Mouse (Mus musculus) liver, adult 2 months (tissue): ENCODE results near the gene Tmem236. TPM values are rescaled to one million over a fixed set of nuclear protein-coding genes. Genes with fewer than 3 reads are reported as not detected.
A peak's percentile ranks its signal among the peaks of the same experiment; 100 is the strongest.

ENCODE experiments used
- DNase-seq: peaks from one replicate; pipeline ENCODE4 v3.0.0-alpha.2; 2011; ENCODE audit warnings: low read depth, low spot score; ENCODE audit errors: extremely low read depth
- H3K27ac ChIP-seq: fragments of 200-500 bp; replicated peaks from 2 replicates; pipeline ENCODE4 v1.5.1; 2012; ENCODE audit warnings: low read depth, mild to moderate bottlenecking, control low read depth, inconsistent platforms, low read length; ENCODE audit not compliant: insufficient read depth
- H3K27me3 ChIP-seq: fragments of 200-500 bp; 2 replicates; pipeline ENCODE4 v1.6.1; 2012; ENCODE audit warnings: mild to moderate bottlenecking, moderate library complexity, low read length, inconsistent platforms; ENCODE audit not compliant: control insufficient read depth, insufficient read depth
- H3K36me3 ChIP-seq: fragments of 200-500 bp; 2 replicates; pipeline ENCODE4 v1.6.1; 2012; ENCODE audit warnings: low read length, inconsistent platforms; ENCODE audit not compliant: control insufficient read depth, insufficient read depth
- H3K4me1 ChIP-seq: fragments of 200-500 bp; 2 replicates; pipeline ENCODE4 v1.6.1; 2011; ENCODE audit warnings: low read length; ENCODE audit not compliant: control insufficient read depth, insufficient read depth
- H3K4me3 ChIP-seq: fragments of 200-500 bp; 2 replicates; pipeline ENCODE4 v1.5.1; 2011; ENCODE audit warnings: low read depth, mild to moderate bottlenecking, control low read depth, low read length, moderate library complexity; ENCODE audit not compliant: insufficient read depth
- H3K79me2 ChIP-seq: fragments of 200-500 bp; 2 replicates; pipeline ENCODE4 v1.6.1; 2012; ENCODE audit warnings: inconsistent platforms, mild to moderate bottlenecking, low read length, moderate library complexity; ENCODE audit not compliant: control insufficient read depth, insufficient read depth
- H3K9ac ChIP-seq: fragments of 200-500 bp; 2 replicates; pipeline ENCODE4 v1.6.1; 2012; ENCODE audit warnings: low read depth, mild to moderate bottlenecking, control low read depth, inconsistent platforms, low read length
- CTCF ChIP-seq: fragments of 200-500 bp; IDR thresholded peaks from 2 replicates; pipeline ENCODE4 v1.5.1; 2011; ENCODE audit warnings: low read depth, low read length, control low read depth
- POLR2A ChIP-seq: fragments of 200-500 bp; IDR thresholded peaks from 2 replicates; pipeline ENCODE4 v1.6.1; 2011; ENCODE audit warnings: low read length, control low read depth; ENCODE audit not compliant: insufficient read depth; ENCODE audit errors: extremely low read depth
- WGBS: fragments of 180-500 bp; shearing (Covaris S2); methylation state at CpG from one replicate; pipeline ENCODE4 v1.1.7; 2018; 5-methylcytosine and 5-hydroxymethylcytosine counted together
- polyA plus RNA-seq: library from polyadenylated mRNA; depleted of rRNA; stranded (reverse); fragments of >200 nt; gene quantifications from 2 replicates; pipeline ENCODE4 v1.2.3, GENCODE M21; 2012
- total RNA-seq: library from RNA; depleted of rRNA; stranded (reverse); fragments of >200 nt; gene quantifications from 2 replicates; pipeline ENCODE4 v1.2.3, GENCODE M21; 2014

Gene Tmem236
- total and polyA plus RNA-seq, 2 experiments, result not detected

DNA sequence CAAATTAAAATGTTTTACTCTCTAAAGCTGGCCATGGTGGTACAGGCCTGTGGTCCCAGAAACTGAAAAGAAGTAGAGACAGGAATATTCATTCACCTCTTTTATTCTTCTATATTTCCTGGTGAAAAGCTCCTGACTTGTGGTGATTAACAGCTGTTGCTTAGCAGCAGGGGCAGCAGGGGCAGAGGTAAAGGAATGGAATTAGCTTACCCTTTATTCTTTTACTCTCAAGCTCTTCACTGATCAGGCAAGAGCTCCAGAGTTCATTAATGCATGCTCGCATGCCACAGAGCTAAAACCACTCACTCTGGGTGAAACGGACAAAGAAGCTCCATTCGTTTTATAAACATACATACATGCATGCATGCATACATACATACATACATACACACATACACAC, 40.4 kb downstream of the Tmem236 start:
- H3K4me1 ChIP-seq, result peaks cover 2% of the 10 kb centered on the region; the same call in 1 of the 2 replicates
- DNase-seq, result no peak
- no peaks in the 10 kb centered on the region for H3K36me3 ChIP-seq
- H3K4me3 ChIP-seq, result no peak overlapping the region
- no peaks in the 10 kb centered on the region for H3K79me2 ChIP-seq
- 84% methylated on average over 3 of the region's 3 CpGs for WGBS
- no peak overlapping the region for H3K27ac ChIP-seq
- no peak overlapping the region for H3K9ac ChIP-seq
- no peaks in the 10 kb centered on the region for H3K27me3 ChIP-seq
- TF ChIP-seq CTCF (no peak), POLR2A (no peak)

DNA sequence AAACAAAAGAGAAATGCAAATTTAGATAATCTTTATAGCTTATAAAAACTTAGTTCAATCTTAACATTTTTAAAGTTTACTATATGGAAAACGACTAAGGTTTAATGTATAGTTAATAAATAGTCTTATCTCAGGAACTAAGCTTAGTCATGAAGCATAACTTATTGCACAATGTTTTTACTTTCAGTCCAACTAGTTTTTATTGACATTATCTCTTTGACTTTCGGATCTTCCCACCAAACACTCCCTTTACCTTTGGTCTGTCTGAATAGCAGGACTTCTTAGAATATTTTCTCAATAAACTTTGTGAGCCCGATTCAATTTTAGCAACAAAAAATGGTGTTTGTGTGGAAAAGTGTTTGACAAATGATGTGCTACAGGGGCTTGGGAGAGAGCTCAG, 42.3 kb downstream of the Tmem236 start:
- no peak for DNase-seq
- H3K79me2 ChIP-seq, result no peaks in the 10 kb centered on the region
- H3K36me3 ChIP-seq, result no peaks in the 10 kb centered on the region
- H3K27me3 ChIP-seq, result no peaks in the 10 kb centered on the region
- 24% methylated on average over 3 of the region's 3 CpGs for WGBS
- H3K4me3 ChIP-seq, result no peak overlapping the region
- no peak overlapping the region for H3K9ac ChIP-seq
- TF ChIP-seq POLR2A (no peak), CTCF (no peak)
- no peak overlapping the region for H3K27ac ChIP-seq
- peaks cover 2% of the 10 kb centered on the region; the same call in 1 of the 2 replicates for H3K4me1 ChIP-seq

DNA sequence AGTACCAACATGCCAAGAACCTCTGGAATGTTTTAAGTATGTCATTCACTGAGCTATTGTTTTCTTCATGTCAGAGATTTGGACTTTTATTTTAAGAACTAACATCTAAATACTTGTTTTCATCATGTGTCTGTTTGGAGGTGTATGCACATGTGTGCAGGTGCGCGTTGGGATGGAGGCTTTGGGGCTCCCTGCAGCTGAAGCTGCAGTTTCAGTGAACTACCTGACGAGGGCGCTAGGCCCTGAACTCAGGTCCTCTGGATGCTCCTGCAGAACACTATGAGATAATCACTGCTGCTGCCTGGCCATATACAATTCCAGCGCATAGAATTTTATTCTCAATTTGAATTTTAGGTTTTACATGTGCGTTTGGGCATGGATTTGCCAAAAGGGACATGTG, 43.8 kb downstream of the Tmem236 start:
- Histone ChIP-seq H3K4me3 (no peak overlapping the region), H3K27ac (no peak overlapping the region), H3K79me2 (no peaks in the 10 kb centered on the region), H3K4me1 (peaks cover 2% of the 10 kb centered on the region; the same call in 1 of the 2 replicates), H3K27me3 (no peaks in the 10 kb centered on the region), H3K36me3 (no peaks in the 10 kb centered on the region), H3K9ac (no peak overlapping the region)
- DNase-seq, result no peak
- 80% methylated on average over 6 of the region's 6 CpGs for WGBS
- TF ChIP-seq POLR2A (no peak), CTCF (peak; percentile 27; the same call in 1 of the 2 replicates)

DNA sequence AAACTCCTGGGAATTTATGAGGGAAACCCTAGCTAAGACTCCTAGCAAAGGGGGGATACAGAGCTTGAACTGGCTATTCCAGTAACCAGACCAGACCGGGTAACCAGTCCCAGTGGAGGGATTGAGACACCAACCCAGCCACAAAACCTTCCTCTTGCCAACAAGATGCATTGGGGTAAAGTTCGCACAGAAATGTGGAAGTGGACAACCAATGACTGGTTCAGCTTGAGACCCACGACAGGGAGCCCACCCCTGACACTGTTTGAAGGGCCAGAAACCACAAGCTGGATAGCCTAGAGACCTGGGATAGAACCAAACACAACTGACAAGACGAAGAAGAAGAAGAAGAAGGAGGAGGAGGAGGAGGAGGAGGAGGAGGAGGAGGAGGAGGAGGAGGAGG, 50.1 kb downstream of the Tmem236 start:
- Histone ChIP-seq H3K4me1 (no peaks in the 10 kb centered on the region), H3K79me2 (no peaks in the 10 kb centered on the region), H3K36me3 (no peaks in the 10 kb centered on the region), H3K4me3 (no peak overlapping the region), H3K27ac (no peak overlapping the region), H3K9ac (no peak overlapping the region), H3K27me3 (no peaks in the 10 kb centered on the region)
- no peak for DNase-seq
- TF ChIP-seq POLR2A (no peak), CTCF (no peak)
- WGBS, result 82% methylated on average over 3 of the region's 4 CpGs

DNA sequence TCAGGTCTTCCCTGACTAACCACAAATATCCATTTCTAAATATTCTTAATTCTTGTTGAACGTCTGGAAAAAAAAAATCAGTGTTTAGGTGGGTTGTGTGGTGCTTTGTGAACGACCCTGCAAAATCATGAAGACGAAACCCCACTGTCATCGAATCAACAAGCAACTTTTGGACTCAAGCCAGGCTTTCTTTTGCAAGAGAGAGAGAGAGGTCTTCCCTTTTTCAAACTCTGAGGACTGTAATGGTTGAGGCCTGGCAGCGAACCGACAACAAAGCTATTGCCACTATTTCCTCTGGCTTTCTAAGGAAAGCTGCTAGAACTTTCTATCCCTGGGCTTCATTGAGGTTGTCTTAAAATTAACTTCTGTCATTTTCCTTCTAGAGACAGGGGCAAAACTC, 54.2 kb downstream of the Tmem236 start:
- Histone ChIP-seq H3K27me3 (no peaks in the 10 kb centered on the region), H3K36me3 (no peaks in the 10 kb centered on the region), H3K9ac (no peak overlapping the region; the same call in 1 of the 2 replicates), H3K4me1 (no peaks in the 10 kb centered on the region), H3K27ac (peak overlapping the region; percentile 84), H3K4me3 (no peak overlapping the region), H3K79me2 (no peaks in the 10 kb centered on the region; the same call in 1 of the 2 replicates)
- TF ChIP-seq POLR2A, result no peak
- TF ChIP-seq CTCF, result no peak
- 64% methylated on average over 6 of the region's 6 CpGs for WGBS
- DNase-seq, result no peak

DNA sequence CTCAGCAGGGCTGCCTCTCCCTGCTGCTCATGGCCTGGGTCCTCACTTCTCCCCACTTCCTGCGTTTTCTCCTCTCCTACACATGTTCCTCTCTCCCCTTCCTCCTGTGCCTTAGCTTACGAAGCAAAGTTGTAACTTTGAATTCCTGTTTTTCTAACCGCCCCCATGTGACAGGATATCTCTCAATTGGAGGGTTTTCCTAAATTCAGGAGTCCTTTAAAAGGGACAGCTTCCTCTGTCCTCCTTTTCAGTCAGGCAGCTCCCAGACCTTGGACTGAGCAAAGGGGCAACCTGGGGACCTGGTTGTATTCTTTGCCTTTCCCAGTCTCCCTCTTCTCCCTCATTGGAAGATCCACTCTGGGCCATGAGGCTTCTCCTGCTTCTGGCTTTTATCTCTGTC, 54.8 kb downstream of the Tmem236 start, which contains the start of gene Mrc1:
Mrc1 (plus strand) TSS at position 244 of the 400 bp plus-strand sequence.
- DNase-seq, result peak; percentile 35
- Histone ChIP-seq H3K9ac (peak within 1 kb of the TSS; percentile 74), H3K4me1 (no peaks in the 10 kb centered on the region), H3K27ac (peak within 1 kb of the TSS; percentile 92), H3K36me3 (no peaks in the 10 kb centered on the region), H3K27me3 (no peaks in the 10 kb centered on the region), H3K79me2 (no peaks in the 10 kb centered on the region; the same call in 1 of the 2 replicates), H3K4me3 (peak within 1 kb of the TSS; percentile 55)
- 42% methylated on average over 3 of the region's 3 CpGs for WGBS
- TF ChIP-seq POLR2A, result no peak
- TF ChIP-seq CTCF, result no peak
